Mouse (Mus musculus) intestine, embryonic 16.5 days (tissue): ENCODE measurements around the gene Rps15. TPM values are rescaled to one million over a fixed set of nuclear protein-coding genes. Genes with fewer than 3 reads are reported as not detected.
"Not testable (repeated sequence)": the region's sequence is repeated elsewhere in the genome, so short reads cannot be mapped to it uniquely, and the experiment has no call there.

Source experiments
- ATAC-seq: fragments of 200-750 bp; cut with Nextera tagmentation; 2 replicates; pipeline ENCODE4 v1.8.0; 2017; ENCODE audit warnings: moderate TSS enrichment, moderate library complexity
- H3K27ac ChIP-seq: fragments of 300-500 bp; sonication (generic); 2 replicates; pipeline ENCODE4 v1.5.1; 2014; ENCODE audit warnings: mild to moderate bottlenecking, low read length
- H3K27me3 ChIP-seq: fragments of 300-500 bp; sonication (generic); replicated peaks from 2 replicates; pipeline ENCODE4 v1.6.1; 2014; ENCODE audit warnings: low read length, control low read depth, mixed read lengths; ENCODE audit not compliant: control insufficient read depth, insufficient read depth
- H3K36me3 ChIP-seq: fragments of 300-500 bp; sonication (generic); 2 replicates; pipeline ENCODE4 v1.6.1; 2014; ENCODE audit warnings: low read length, control low read depth; ENCODE audit not compliant: control insufficient read depth, insufficient read depth
- H3K4me1 ChIP-seq: fragments of 300-500 bp; sonication (generic); 2 replicates; pipeline ENCODE4 v1.6.1; 2014; ENCODE audit warnings: low read length, control low read depth, mixed read lengths; ENCODE audit not compliant: control insufficient read depth, insufficient read depth
- H3K4me2 ChIP-seq: fragments of 300-500 bp; sonication (generic); 2 replicates; pipeline ENCODE4 v1.6.1; 2014; ENCODE audit warnings: low read depth, low read length, control low read depth
- H3K4me3 ChIP-seq: fragments of 300-500 bp; sonication (generic); 2 replicates; pipeline ENCODE4 v1.5.1; 2014; ENCODE audit warnings: mild to moderate bottlenecking, low read length
- H3K9ac ChIP-seq: fragments of 300-500 bp; sonication (generic); 2 replicates; pipeline ENCODE4 v1.6.1; 2014; ENCODE audit warnings: low read depth, low read length
- H3K9me3 ChIP-seq: fragments of 300-500 bp; sonication (generic); 2 replicates; pipeline ENCODE4 v1.6.1; 2016; ENCODE audit warnings: low read length, control low read depth; ENCODE audit not compliant: control insufficient read depth
- WGBS: fragments of 180-500 bp; shearing (Covaris S2); extraction: QIAGEN DNeasy Blood & Tissue Kit; methylation state at CpG from one replicate; pipeline ENCODE4 v1.1.7; 2014; 5-methylcytosine and 5-hydroxymethylcytosine counted together
- polyA plus RNA-seq: library from polyadenylated mRNA; unstranded; fragments of >200 nt; fragmentation: Nextera tagmentation; extraction: Ambion mirVana; gene quantifications from 2 replicates; pipeline ENCODE4 v1.2.1, GENCODE M21; 2015

Rps15 gene
- polyA plus RNA-seq, result 894 and 922 TPM in 2 replicates

DNA sequence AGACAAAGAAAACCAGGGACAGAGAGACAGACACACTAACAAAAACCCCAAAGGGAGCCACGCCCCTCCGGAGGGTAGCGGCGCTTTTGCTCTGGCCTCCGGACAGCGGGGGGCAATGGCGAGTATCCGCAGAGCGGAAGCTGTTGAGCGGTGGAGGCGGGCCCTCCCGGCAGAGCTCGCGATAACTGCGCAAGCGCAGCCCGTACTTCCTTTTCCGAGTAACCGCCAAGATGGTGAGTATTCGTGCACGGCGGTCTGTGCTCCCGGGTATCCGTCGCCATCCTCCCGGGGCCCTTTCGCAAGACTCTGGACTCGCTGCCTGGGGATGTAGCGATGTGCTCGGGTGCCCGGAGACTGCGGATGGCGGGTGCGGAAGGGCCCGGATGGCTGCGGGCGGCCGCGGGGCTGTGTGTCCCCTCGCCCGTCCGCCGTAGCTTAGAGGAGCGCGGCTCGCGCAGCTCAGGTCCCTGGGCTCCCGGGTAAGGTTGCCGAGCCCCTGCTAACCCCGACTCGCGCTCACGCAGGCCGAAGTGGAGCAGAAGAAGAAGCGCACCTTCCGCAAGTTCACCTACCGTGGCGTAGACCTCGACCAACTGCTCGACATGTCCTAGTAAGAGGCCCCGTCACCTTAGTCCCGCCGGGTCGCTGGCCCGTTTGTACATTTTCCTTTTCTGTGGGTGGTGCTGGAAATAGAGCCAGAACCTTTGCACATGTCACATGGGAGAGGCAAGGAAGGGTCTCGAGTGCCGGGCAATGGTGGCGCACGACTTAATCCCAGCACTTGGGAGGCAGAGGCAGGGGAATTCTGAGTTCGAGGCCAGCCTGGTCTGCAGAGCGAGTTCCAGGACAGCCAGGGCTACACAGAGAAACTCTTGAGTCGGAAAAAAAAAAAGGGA lies at the start of gene Rps15:
TSS of gene Rps15 (plus strand) at position 203 of the 896 bp plus-strand sequence.
- under 1% methylated on average over 72 of the region's 72 CpGs for WGBS
- Histone ChIP-seq H3K4me3 (peak within 1 kb of the TSS; percentile 72), H3K27ac (peak within 1 kb of the TSS; percentile 88), H3K4me1 (peaks cover 26% of the 10 kb centered on the region), H3K4me2 (peak within 1 kb of the TSS; percentile 85), H3K27me3 (peaks cover 3% of the 10 kb centered on the region), H3K9me3 (no peaks in the 10 kb centered on the region), H3K9ac (peak within 1 kb of the TSS; percentile 99), H3K36me3 (peaks cover 10% of the 10 kb centered on the region)
- ATAC-seq, result peak; percentile 86

DNA sequence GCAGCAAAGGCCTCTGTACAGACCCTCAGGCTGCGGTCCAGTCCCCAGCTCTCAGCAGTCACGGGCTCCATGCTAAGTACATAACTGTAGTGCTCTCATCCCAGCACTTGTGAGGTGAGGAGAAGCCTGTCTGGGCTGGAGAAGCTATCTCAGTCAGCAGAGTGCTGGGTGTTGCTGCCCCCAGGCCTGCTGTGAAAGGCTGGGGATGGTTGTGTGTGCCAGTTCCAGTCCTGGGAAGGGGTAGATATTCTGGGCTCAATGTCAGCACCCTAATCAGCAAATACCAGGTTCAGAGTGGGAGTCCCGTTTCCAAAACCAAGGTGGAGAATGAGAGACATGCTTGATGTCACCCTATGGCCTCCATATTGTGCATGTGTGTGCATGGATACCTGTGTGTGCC lies 49.6 kb upstream of the Rps15 start:
- 89% methylated on average over 3 of the region's 3 CpGs for WGBS
- no peak for ATAC-seq
- Histone ChIP-seq H3K4me3 (no peak overlapping the region), H3K9ac (no peak overlapping the region), H3K27me3 (no peaks in the 10 kb centered on the region), H3K9me3 (no peaks in the 10 kb centered on the region), H3K4me2 (no peak overlapping the region), H3K36me3 (peaks cover 40% of the 10 kb centered on the region), H3K27ac (no peak overlapping the region), H3K4me1 (peaks cover 4% of the 10 kb centered on the region; the same call in 1 of the 2 replicates)

DNA sequence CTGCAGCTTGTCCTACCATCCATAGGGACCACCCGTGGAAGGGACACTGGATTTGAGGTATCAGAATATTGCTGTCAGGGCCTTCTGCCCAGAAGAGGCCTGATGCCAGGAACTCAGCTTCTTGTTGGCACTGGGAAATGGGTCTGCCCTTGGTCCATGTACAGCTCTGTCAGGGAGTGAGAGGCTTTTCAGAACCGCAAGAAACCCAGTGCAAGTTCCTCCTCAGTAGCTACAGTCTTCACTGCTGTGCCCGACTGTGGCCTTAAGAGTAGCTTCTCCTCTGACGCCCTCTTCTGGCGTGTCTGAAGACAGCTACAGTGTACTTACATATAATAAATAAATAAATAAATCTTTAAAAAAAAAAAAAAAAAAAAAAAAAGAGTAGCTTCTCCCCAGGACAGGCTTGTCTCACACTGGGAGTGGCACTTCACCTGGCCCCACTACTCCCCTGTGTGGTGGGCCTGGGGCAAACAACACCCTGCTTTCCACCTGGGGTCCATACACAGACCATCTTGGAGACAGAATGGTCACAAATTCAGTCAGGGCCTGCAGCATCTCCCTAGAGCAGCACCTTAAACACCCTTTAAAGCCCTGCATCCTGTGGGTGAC lies 47.4 kb upstream of the Rps15 start:
- Histone ChIP-seq H3K27ac (no peak overlapping the region), H3K9ac (peak overlapping the region; percentile 34; the same call in 1 of the 2 replicates), H3K4me2 (no peak overlapping the region), H3K4me3 (no peak overlapping the region), H3K9me3 (no peaks in the 10 kb centered on the region), H3K27me3 (no peaks in the 10 kb centered on the region), H3K36me3 (peaks cover 23% of the 10 kb centered on the region), H3K4me1 (peaks cover 6% of the 10 kb centered on the region)
- WGBS, result 42% methylated on average over 5 of the region's 5 CpGs
- ATAC-seq, result no peak

DNA sequence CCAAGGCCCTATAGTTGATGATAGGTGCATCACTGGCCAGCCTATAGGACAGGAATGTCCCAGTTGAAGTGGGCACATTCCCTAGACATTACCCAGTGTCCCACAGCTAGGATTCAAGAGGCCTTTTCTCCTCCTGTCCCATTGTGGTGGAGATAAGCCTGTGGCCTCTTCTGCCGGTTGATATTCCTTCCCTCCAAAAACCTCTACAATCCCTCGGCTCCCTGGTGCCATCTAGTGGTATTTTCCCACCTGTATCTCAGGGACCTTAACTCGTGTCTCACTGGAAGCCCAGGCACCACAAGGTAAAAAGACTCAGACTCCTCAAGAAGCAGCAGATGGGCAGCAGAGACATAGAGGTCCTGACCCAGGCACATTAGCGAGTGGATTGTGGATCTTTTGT lies 46.7 kb upstream of the Rps15 start:
- Histone ChIP-seq H3K9me3 (no peaks in the 10 kb centered on the region), H3K27ac (no peak overlapping the region), H3K36me3 (peaks cover 18% of the 10 kb centered on the region), H3K4me2 (no peak overlapping the region), H3K27me3 (no peaks in the 10 kb centered on the region), H3K9ac (peak overlapping the region; percentile 34; the same call in 1 of the 2 replicates), H3K4me1 (peaks cover 13% of the 10 kb centered on the region), H3K4me3 (no peak overlapping the region)
- WGBS, result 2% methylated on average over 4 of the region's 4 CpGs
- no peak for ATAC-seq

DNA sequence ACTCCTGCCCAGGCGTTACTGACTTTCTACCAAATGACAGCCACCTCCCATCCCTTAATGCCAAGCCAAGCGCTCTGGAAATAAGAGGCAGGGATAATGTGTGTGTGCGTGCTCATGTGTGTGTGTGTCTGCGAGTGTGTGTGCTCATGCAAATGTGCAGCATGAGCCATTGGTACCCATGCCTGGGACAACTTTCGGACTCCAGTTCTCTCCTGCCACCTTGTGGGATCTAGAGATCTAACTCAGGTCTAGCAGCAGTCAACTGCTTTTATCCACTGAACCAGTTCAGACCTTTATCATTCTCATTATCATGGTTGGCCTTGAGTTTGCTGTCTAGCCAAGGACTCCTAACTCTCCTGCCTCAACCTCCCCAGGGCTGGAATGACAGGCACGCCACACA lies 44.4 kb upstream of the Rps15 start:
- Histone ChIP-seq H3K27ac (no peak overlapping the region), H3K27me3 (no peaks in the 10 kb centered on the region), H3K4me3 (no peak overlapping the region), H3K9ac (no peak overlapping the region), H3K4me2 (no peak overlapping the region), H3K36me3 (peaks cover under 1% of the 10 kb centered on the region), H3K9me3 (no peaks in the 10 kb centered on the region), H3K4me1 (peaks cover 13% of the 10 kb centered on the region)
- no peak for ATAC-seq
- WGBS, result 53% methylated on average over 6 of the region's 6 CpGs

DNA sequence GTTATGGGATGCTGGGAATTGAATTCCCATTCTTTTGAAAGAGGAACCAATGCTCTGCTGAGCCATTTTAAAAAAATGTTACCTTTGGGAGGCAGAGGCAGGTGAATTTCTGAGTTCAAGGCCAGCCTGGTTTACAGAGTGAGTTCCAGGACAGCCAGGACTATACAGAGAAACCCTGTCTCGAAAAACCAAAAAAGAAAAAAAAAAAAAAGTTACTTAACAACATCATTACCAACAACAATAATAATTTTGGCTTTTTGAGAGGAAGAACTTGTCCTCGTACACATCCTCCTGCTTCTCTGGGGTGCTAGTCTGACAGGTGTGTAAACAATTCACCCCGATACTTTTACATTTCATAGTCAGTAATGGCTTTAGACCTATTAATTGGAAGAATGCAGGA lies 43.8 kb upstream of the Rps15 start:
- not testable (repeated sequence) for H3K27me3 ChIP-seq, H3K27ac ChIP-seq, H3K9me3 ChIP-seq, H3K9ac ChIP-seq, H3K36me3 ChIP-seq, ATAC-seq
- peak overlapping the region; percentile 86 for H3K4me3 ChIP-seq
- H3K4me2 ChIP-seq, result peak overlapping the region; percentile 44
- WGBS, result 35% methylated on average over 3 of the region's 3 CpGs
- peaks cover 13% of the 10 kb centered on the region for H3K4me1 ChIP-seq

DNA sequence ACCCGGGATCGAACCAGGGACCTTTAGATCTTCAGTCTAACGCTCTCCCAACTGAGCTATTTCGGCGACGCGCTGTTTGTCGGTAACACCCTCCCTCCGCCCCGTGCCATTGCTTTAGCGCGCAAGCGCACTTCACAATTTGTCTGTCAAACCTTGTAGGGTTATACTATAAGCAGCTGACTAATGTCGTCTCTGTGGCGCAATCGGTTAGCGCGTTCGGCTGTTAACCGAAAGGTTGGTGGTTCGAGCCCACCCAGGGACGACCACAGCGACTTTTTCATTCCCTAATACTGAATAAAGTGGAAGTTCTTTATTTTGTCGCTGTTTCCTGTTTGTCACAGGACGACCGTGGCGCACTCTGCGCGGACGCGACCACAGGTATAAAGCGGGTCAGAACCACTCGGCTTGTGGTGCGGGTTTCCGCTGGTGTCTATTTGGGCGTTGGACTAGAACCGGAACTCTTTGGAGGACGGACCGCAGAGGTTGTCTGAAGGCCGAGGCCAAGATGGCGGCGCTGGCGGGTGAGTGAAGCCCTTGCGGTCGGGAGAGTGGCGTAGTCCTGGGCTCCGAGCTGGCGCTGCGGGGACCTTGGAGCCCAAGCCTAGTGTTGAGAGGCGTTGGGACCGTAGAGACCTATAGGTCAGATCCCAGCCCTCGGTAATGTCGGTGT lies 43.1 kb upstream of the Rps15 start, which contains the start of gene Ndufs7:
TSS of gene Ndufs7 (plus strand) at position 151 of the 670 bp plus-strand sequence.
- H3K9ac ChIP-seq, result peak within 1 kb of the TSS; percentile 90

DNA sequence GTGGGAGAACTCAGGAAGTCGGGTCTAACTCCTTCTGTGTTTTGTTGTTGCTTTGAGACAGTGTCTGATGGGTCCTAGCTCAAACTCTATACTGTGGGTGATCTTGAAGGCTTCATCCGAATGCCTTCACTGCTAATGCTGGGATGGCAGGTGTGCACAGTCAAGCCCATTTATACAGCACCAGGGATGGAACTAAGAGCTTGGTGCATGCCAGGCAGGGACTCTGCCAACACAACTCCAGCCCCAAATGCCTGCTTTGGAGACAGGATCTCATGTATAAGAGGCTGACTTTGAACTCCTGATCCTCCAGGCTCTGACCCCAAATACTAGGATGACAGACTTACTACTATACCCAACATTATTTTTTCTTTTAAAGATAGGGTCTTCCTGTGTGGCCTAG lies 42.2 kb upstream of the Rps15 start:
- Histone ChIP-seq H3K9ac (peak overlapping the region; percentile 90), H3K4me3 (peak overlapping the region; percentile 86), H3K27me3 (no peaks in the 10 kb centered on the region), H3K36me3 (peaks cover 10% of the 10 kb centered on the region), H3K4me1 (peaks cover 13% of the 10 kb centered on the region), H3K9me3 (no peaks in the 10 kb centered on the region), H3K4me2 (peak overlapping the region; percentile 79), H3K27ac (peak overlapping the region; percentile 96)
- no peak for ATAC-seq
- WGBS, result 33% methylated on average over 2 of the region's 2 CpGs

More for the DNA sequence above, 43.1 kb upstream of the Rps15 start, which contains the start of gene Ndufs7:
- peaks cover 13% of the 10 kb centered on the region for H3K4me1 ChIP-seq
- H3K36me3 ChIP-seq, result peaks cover under 1% of the 10 kb centered on the region; the same call in 1 of the 2 replicates
- peak within 1 kb of the TSS; percentile 86 for H3K4me3 ChIP-seq
- H3K27ac ChIP-seq, result peak within 1 kb of the TSS; percentile 96
- no peaks in the 10 kb centered on the region for H3K27me3 ChIP-seq
- peak; percentile 92 for ATAC-seq
- under 1% methylated on average over 53 of the region's 53 CpGs for WGBS
- H3K4me2 ChIP-seq, result peak within 1 kb of the TSS; percentile 79
- no peaks in the 10 kb centered on the region for H3K9me3 ChIP-seq

DNA sequence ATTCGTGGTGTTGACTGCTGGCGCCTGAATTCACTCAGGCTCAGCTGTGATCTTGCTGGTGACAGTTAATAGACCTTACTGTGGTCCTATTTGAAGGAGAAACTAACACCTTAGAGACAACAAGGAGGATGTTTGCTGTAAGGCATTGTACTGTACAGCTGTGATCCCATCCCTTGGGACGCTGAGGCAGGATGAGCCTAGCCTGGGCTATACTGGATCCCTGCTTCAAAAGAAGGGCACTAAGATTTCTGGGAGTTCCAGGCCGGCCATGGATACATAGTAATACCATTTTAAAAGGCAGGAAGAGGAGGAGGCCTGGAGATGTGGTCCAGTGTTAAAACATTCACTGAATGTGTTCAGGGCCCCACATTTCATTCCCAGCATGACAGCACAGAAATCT lies 41.7 kb upstream of the Rps15 start:
- H3K9me3 ChIP-seq, result no peaks in the 10 kb centered on the region
- no peaks in the 10 kb centered on the region for H3K27me3 ChIP-seq
- peak overlapping the region; percentile 86 for H3K4me3 ChIP-seq
- H3K4me2 ChIP-seq, result peak overlapping the region; percentile 79
- peaks cover 11% of the 10 kb centered on the region for H3K36me3 ChIP-seq
- WGBS, result 79% methylated on average over 4 of the region's 4 CpGs
- H3K9ac ChIP-seq, result peak overlapping the region; percentile 90; the same call in 1 of the 2 replicates
- no peak overlapping the region for H3K27ac ChIP-seq
- peaks cover 10% of the 10 kb centered on the region for H3K4me1 ChIP-seq
- no peak for ATAC-seq
